Mouse (Mus musculus) cortical plate, adult 2 months (tissue): ENCODE results near the gene Map4k1. TPM values are rescaled to one million over a fixed set of nuclear protein-coding genes. Genes with fewer than 3 reads are reported as not detected.

Source experiments
- H3K27ac ChIP-seq: fragments of 200-500 bp; 2 replicates; pipeline ENCODE4 v1.5.1; 2012; ENCODE audit warnings: low read length, control low read depth, inconsistent platforms; ENCODE audit not compliant: insufficient read depth
- H3K4me1 ChIP-seq: fragments of 200-500 bp; 2 replicates; pipeline ENCODE4 v1.6.1; 2011; ENCODE audit warnings: low read length; ENCODE audit not compliant: control insufficient read depth, insufficient read depth
- H3K4me3 ChIP-seq: fragments of 200-500 bp; 2 replicates; pipeline ENCODE4 v1.5.1; 2011; ENCODE audit warnings: mild to moderate bottlenecking, low read length, control low read depth; ENCODE audit not compliant: insufficient read depth
- CTCF ChIP-seq: fragments of 200-500 bp; IDR thresholded peaks from 2 replicates; pipeline ENCODE4 v1.5.1; 2011; ENCODE audit warnings: mild to moderate bottlenecking, control low read depth, low read length; ENCODE audit not compliant: insufficient read depth; ENCODE audit errors: extremely low read depth
- POLR2A ChIP-seq: fragments of 200-500 bp; IDR thresholded peaks from 2 replicates; pipeline ENCODE4 v1.6.1; 2011; ENCODE audit warnings: mild to moderate bottlenecking, low read length, control low read depth; ENCODE audit not compliant: insufficient read depth; ENCODE audit errors: extremely low read depth
- polyA plus RNA-seq: library from polyadenylated mRNA; depleted of rRNA; stranded (reverse); fragments of >200 nt; gene quantifications from 2 replicates; pipeline ENCODE4 v1.2.3, GENCODE M21; 2012

Map4k1 gene
- polyA plus RNA-seq, 1 experiment = 2.2 TPM

- Histone ChIP-seq H3K4me3 (no peak overlapping the region), H3K27ac (no peak overlapping the region; the same call in 1 of the 2 replicates), H3K4me1 (peaks cover 11% of the 10 kb centered on the region)
- no peak for TF ChIP-seq CTCF
- TF ChIP-seq POLR2A = no peak
These were observed 27.1 kb upstream of the Map4k1 start for GRCm38 (mm10) chr7:28954773-28955172.

GRCm38 (mm10) chr7:28955295-28955897, 26.5 kb upstream of the Map4k1 start:
- no peak for TF ChIP-seq CTCF
- no peak for TF ChIP-seq POLR2A
- H3K4me3 ChIP-seq = no peak overlapping the region

GRCm38 (mm10) chr7:28956270-28956669, 25.6 kb upstream of the Map4k1 start:
- TF ChIP-seq POLR2A (no peak), CTCF (no peak)
- H3K4me1 ChIP-seq = peaks cover 13% of the 10 kb centered on the region
- no peak overlapping the region for H3K27ac ChIP-seq
- H3K4me3 ChIP-seq = no peak overlapping the region

More at GRCm38 (mm10) chr7:28955295-28955897, 26.5 kb upstream of the Map4k1 start:
- H3K27ac ChIP-seq = no peak overlapping the region
- H3K4me1 ChIP-seq = peaks cover 12% of the 10 kb centered on the region

GRCm38 (mm10) chr7:28957286-28957685, 24.6 kb upstream of the Map4k1 start:
- H3K27ac ChIP-seq = no peak overlapping the region
- H3K4me1 ChIP-seq = peaks cover 13% of the 10 kb centered on the region
- TF ChIP-seq POLR2A (no peak), CTCF (no peak)
- H3K4me3 ChIP-seq = no peak overlapping the region

- H3K27ac ChIP-seq = no peak overlapping the region
- H3K4me3 ChIP-seq = no peak overlapping the region
- H3K4me1 ChIP-seq = peaks cover 13% of the 10 kb centered on the region
- no peak for TF ChIP-seq POLR2A
- TF ChIP-seq CTCF = no peak
These were observed 23.7 kb upstream of the Map4k1 start for GRCm38 (mm10) chr7:28957997-28958725.

GRCm38 (mm10) chr7:28958770-28959169, 23.1 kb upstream of the Map4k1 start:
- H3K4me1 ChIP-seq = peaks cover 13% of the 10 kb centered on the region
- no peak overlapping the region; the same call in 1 of the 2 replicates for H3K4me3 ChIP-seq
- no peak overlapping the region for H3K27ac ChIP-seq
- no peak for TF ChIP-seq POLR2A
- no peak for TF ChIP-seq CTCF

- H3K4me1 ChIP-seq = peaks cover 10% of the 10 kb centered on the region; the same call in 1 of the 2 replicates
- H3K27ac ChIP-seq = no peak overlapping the region
- TF ChIP-seq CTCF = no peak
- TF ChIP-seq POLR2A = no peak
- peak overlapping the region; percentile 92 for H3K4me3 ChIP-seq
These were observed 22.3 kb upstream of the Map4k1 start for GRCm38 (mm10) chr7:28959505-28960045.

GRCm38 (mm10) chr7:28960354-28961046, 21.4 kb upstream of the Map4k1 start:
- peaks cover 8% of the 10 kb centered on the region; the same call in 1 of the 2 replicates for H3K4me1 ChIP-seq
- TF ChIP-seq POLR2A = no peak
- TF ChIP-seq CTCF = no peak
- peak overlapping the region; percentile 40; the same call in 1 of the 2 replicates for H3K27ac ChIP-seq
- peak overlapping the region; percentile 92 for H3K4me3 ChIP-seq

GRCm38 (mm10) chr7:28961584-28961926, 20.3 kb upstream of the Map4k1 start:
- Histone ChIP-seq H3K4me3 (peak overlapping the region; percentile 92), H3K4me1 (peaks cover 8% of the 10 kb centered on the region; the same call in 1 of the 2 replicates), H3K27ac (peak overlapping the region; percentile 40)
- no peak for TF ChIP-seq POLR2A
- TF ChIP-seq CTCF = no peak
